Mouse (Mus musculus): ENCODE results near the gene B230307C23Rik. TPM values are rescaled to one million over a fixed set of nuclear protein-coding genes. Genes with fewer than 3 reads are reported as not detected.

The B230307C23Rik gene
- polyA plus RNA-seq (2014; fragmentation: Illumina TruSeq; extraction: RNeasy Lipid Tissue Mini Kit (QIAGEN cat#74804); ENCODE audit: low read depth, low replicate concordance), result 174 TPM

DNA sequence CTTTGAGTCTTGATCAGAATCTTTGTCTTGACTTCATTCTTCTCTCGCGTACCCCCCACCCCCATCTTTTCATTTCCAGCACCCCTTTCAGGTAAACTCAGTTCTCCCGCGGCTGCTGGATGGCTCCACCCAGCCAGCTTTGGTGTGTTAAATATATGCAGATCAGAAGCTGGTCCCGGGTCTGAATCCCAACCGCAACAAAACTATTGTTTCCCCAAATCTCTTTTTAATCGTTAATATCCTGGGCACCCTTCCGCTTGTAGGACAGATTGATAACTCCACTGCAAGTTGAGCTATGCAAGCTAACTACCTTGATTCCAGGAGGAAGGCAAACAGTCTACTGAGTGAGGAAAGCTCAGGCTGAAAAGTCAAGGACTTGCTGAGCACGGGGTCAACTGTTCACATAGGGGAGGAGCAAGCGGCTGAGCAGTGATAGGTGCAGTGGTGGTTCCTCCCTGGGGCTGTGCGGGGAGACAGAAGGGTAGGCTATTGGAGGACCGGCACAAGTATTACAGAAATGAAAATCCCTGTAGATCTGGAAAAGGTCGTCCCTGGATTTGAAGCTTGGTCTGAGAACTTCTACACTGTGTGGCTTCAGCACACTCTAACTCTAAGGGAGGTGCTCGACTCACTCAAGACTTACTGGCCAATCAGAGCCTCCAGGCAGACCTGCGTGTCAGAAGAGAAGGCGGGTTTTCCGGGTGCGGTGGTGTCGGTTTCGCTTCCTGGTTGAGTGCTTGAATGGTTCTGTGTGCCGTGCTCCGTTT, at the start of gene B230307C23Rik:
B230307C23Rik (plus strand) TSS at position 700 of the 767 bp plus-strand sequence.

GRCm38 (mm10) chr16:97962151-97962948, 34.8 kb upstream of the B230307C23Rik start, which contains the start of the genes C2cd2 and Zbtb21:
Gene C2cd2 (minus strand): TSS chr16:97962598.
Gene Zbtb21 (minus strand): TSS chr16:97962622.

Other genes starting within 250 kb of the B230307C23Rik start
- gene Ripk4, start 233.5 kb upstream of the B230307C23Rik start, polyA plus RNA-seq (2014; fragmentation: Illumina TruSeq; extraction: RNeasy Lipid Tissue Mini Kit (QIAGEN cat#74804); ENCODE audit: low read depth, low replicate concordance), result 0.35 TPM
- 4.6 TPM for gene Prdm15, start 145.5 kb upstream of the B230307C23Rik start, polyA plus RNA-seq (2014; fragmentation: Illumina TruSeq; extraction: RNeasy Lipid Tissue Mini Kit (QIAGEN cat#74804); ENCODE audit: low read depth, low replicate concordance)
- 13.4 TPM for gene C2cd2, start 34.7 kb upstream of the B230307C23Rik start, polyA plus RNA-seq (2014; fragmentation: Illumina TruSeq; extraction: RNeasy Lipid Tissue Mini Kit (QIAGEN cat#74804); ENCODE audit: low read depth, low replicate concordance)
- gene Zbtb21, start 34.7 kb upstream of the B230307C23Rik start, polyA plus RNA-seq (2014; fragmentation: Illumina TruSeq; extraction: RNeasy Lipid Tissue Mini Kit (QIAGEN cat#74804); ENCODE audit: low read depth, low replicate concordance), result 9.5 TPM
- gene A630089N07Rik, start 85.1 kb downstream of the B230307C23Rik start, polyA plus RNA-seq (2014; fragmentation: Illumina TruSeq; extraction: RNeasy Lipid Tissue Mini Kit (QIAGEN cat#74804); ENCODE audit: low read depth, low replicate concordance), result 17.2 TPM

All from adrenal gland, adult 10 weeks (tissue).